Mouse (Mus musculus) left cerebral cortex, postnatal 36 days (tissue): ENCODE results near the gene Pknox2. TPM values are rescaled to one million over a fixed set of nuclear protein-coding genes. Genes with fewer than 3 reads are reported as not detected.

Source experiments
- DNase-seq, 2 experiments: peaks; one replicate each; pipeline ENCODE4 v3.0.0; 2021 to 2022; ENCODE audit warnings: low spot score in 2 of 2, mixed read lengths in 1 of 2
- intact Hi-C: fragments of 180-260 bp; cut with DNase I; formaldehyde crosslinking; loops from one replicate; pipeline ENCODE4 v1.15.1; 2025
- total RNA-seq, 2 experiments: library from RNA; stranded (reverse); gene quantifications; 2 replicates each; pipeline ENCODE4 v1.2.3; 2021

Pknox2 gene
- total RNA-seq, 2 experiments from 2014 or later = 68.3 to 92.3 TPM

GRCm38 (mm10) chr9:36870263-36870662 is 276.9 kb downstream of the Pknox2 start:
- intact Hi-C loops = no loop called here
- no peak for DNase-seq

GRCm38 (mm10) chr9:36868662-36869061 is 278.5 kb downstream of the Pknox2 start:
- DNase-seq = no peak

GRCm38 (mm10) chr9:36864862-36865813 is 282.1 kb downstream of the Pknox2 start:
- intact Hi-C loops = no loop called here
- no peak for DNase-seq

More at GRCm38 (mm10) chr9:36868662-36869061, 278.5 kb downstream of the Pknox2 start:
- intact Hi-C loops = no loop called here

DNA sequence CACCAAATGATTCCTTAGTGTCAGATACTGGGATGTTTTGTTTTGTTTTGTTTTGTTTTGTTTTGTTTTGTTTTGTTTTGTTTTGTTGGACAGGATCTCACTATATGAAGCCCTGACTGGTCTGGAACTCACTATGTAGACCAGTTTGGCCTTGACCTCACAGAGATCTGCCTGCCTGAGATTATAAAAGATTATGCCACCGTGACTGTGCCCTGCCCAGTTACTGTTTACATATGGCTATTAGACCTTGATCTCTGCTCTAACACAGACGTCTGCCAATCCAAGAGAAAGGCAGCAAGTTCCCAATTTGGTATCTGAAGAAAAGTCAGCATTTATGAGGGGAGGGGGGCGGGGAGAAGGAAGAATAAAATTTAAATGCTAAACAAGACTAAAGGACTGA is 283.5 kb downstream of the Pknox2 start:
- no peak for DNase-seq
- intact Hi-C loops = no loop called here

DNA sequence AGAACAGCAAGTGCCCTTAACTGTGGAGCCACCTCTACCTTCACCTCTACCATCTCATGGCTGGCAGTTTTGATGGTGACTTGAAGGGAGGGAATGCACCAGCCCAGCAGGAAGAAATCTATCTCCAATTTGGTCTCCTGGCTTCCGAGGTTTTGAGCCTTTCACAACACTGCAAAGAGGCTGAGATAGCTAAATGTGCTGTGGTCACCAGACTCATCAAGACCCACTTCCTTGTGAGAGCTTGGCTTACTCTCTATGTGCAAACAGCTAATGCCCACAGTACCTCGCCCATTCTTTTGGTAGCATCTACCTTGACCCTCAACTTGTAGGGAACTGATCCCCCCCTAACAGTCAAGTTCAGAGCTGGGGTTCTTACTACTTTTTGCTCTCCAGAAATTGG is 284.6 kb downstream of the Pknox2 start:
- DNase-seq = no peak
- intact Hi-C loops = no loop called here

DNA sequence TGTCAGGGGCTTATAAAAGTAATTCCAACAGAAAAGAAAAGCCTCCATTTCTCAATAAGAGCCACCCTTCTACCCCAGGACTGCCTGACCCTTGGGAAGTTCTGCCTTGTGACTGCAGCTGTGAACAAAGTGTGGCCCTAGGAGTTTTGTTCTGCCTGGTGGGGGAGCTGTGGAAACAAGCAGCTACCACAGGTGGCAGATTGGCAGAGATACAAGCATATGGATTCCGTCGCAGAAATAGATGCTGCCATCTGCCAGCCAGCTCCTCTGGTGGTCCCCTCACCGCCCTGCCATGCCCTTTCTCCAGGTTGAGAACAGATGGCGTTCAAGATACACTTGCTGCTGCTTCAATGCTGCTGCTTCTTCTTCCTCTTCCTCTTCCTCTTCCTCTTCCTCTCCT is 288.5 kb downstream of the Pknox2 start:
- intact Hi-C loops = no loop called here
- no peak for DNase-seq

DNA sequence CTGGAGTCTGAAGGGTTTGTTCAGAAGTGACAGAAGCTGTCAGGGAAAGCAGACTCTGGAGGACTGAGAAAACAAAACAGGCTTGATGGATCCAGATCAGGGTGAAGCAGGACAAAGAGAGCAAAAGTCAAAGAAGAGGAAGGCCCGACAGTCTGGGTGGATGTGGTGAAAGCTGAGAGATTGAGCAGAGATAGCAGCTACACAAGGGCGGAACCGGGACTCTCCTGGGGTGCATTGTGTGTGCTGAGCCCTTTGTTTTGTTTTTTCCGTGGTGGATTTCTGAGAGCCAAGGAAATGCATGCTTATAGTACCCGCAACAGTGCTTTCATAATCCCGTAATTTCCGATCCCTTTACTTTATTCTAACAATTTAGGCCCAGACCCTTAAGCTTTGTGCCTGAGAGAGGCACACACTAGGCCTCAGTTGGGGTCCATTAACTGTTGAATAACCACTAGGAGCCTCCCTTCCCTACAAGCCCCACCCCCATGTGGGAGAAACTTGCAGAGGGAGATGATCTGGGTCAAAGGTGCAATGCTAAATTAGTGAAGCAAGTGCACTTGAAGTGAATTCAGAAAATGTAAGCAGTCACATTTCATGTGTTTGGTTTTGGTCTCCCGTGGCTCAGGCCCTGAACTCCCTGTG is 289.6 kb downstream of the Pknox2 start:
- no peak for DNase-seq
- intact Hi-C loops = no loop called here

GRCm38 (mm10) chr9:36856351-36856750 is 290.9 kb downstream of the Pknox2 start:
- intact Hi-C loops = no loop called here

GRCm38 (mm10) chr9:36852175-36852574 is 295.0 kb downstream of the Pknox2 start:
- intact Hi-C loops = no loop called here
- DNase-seq = no peak

More at GRCm38 (mm10) chr9:36856351-36856750, 290.9 kb downstream of the Pknox2 start:
- no peak for DNase-seq

GRCm38 (mm10) chr9:36850091-36850490 is 297.1 kb downstream of the Pknox2 start:
- intact Hi-C loops = no loop called here
- no peak for DNase-seq

- no peak for DNase-seq
- intact Hi-C loops = no loop called here
Observed at GRCm38 (mm10) chr9:36848661-36849060, 298.5 kb downstream of the Pknox2 start.

GRCm38 (mm10) chr9:36846346-36846745 is 300.9 kb downstream of the Pknox2 start:
- DNase-seq = no peak
- intact Hi-C loops = no loop called here

Other genes starting within 250 kb of the Pknox2 start
- gene Tmem218, start 60.8 kb upstream of the Pknox2 start, total RNA-seq = 10 to 100 TPM in 1 of 2 experiments, 1 to 10 TPM in 1; 9.9 to 11.6 TPM
- 1 to 10 TPM; 1.6 to 1.8 TPM for gene Slc37a2, start 108.3 kb upstream of the Pknox2 start, total RNA-seq
- gene Ccdc15, start 201.0 kb upstream of the Pknox2 start, total RNA-seq = 1 to 10 TPM; 1.5 to 3.1 TPM
- 10 to 100 TPM; 62.8 to 64.3 TPM for gene Hepacam, start 219.9 kb upstream of the Pknox2 start, total RNA-seq